Mouse (Mus musculus) midbrain, embryonic 14.5 days (tissue): Measurements from ENCODE around the gene Clec16a. TPM values are rescaled to one million over a fixed set of nuclear protein-coding genes. Genes with fewer than 3 reads are reported as not detected.
A peak's percentile ranks its signal among the peaks of the same experiment; 100 is the strongest.

Experiments used
- ATAC-seq: fragments of 200-750 bp; cut with Nextera tagmentation; 2 replicates; pipeline ENCODE4 v1.8.0; 2017; ENCODE audit warnings: moderate number of reproducible peaks, moderate library complexity; ENCODE audit not compliant: low FRiP score, low TSS enrichment
- DNase-seq: peaks from one replicate; pipeline ENCODE4 v3.0.0-alpha.2; 2015
- H3K27ac ChIP-seq: fragments of 300-500 bp; sonication (generic); replicated peaks from 2 replicates; pipeline ENCODE4 v1.5.1; 2014; ENCODE audit warnings: mild to moderate bottlenecking, low read depth, low read length, moderate library complexity
- H3K27me3 ChIP-seq: fragments of 300-500 bp; sonication (generic); 2 replicates; pipeline ENCODE4 v1.6.1; 2014; ENCODE audit warnings: low read length, control low read depth, mixed read lengths; ENCODE audit not compliant: control insufficient read depth, insufficient read depth
- H3K36me3 ChIP-seq: fragments of 300-500 bp; sonication (generic); 2 replicates; pipeline ENCODE4 v1.6.1; 2014; ENCODE audit warnings: low read length, control low read depth; ENCODE audit not compliant: control insufficient read depth, insufficient read depth
- H3K4me1 ChIP-seq: fragments of 300-500 bp; sonication (generic); 2 replicates; pipeline ENCODE4 v1.6.1; 2014; ENCODE audit warnings: mild to moderate bottlenecking, antibody characterized with exemption, low read length, control low read depth; ENCODE audit not compliant: control insufficient read depth, insufficient read depth
- H3K4me2 ChIP-seq: fragments of 300-500 bp; sonication (generic); 2 replicates; pipeline ENCODE4 v1.6.1; 2014; ENCODE audit warnings: mild to moderate bottlenecking, low read length, moderate library complexity
- H3K4me3 ChIP-seq: fragments of 300-500 bp; sonication (generic); replicated peaks from 2 replicates; pipeline ENCODE4 v1.5.1; 2014; ENCODE audit warnings: low read depth, low read length
- H3K9ac ChIP-seq: fragments of 300-500 bp; sonication (generic); replicated peaks from 2 replicates; pipeline ENCODE4 v1.6.1; 2014; ENCODE audit warnings: mild to moderate bottlenecking, low read length, moderate library complexity
- H3K9me3 ChIP-seq: fragments of 300-500 bp; sonication (generic); 2 replicates; pipeline ENCODE4 v1.6.1; 2016; ENCODE audit warnings: low read length, control low read depth, mixed read lengths; ENCODE audit not compliant: control insufficient read depth
- WGBS: fragments of 180-500 bp; shearing (Covaris S2); extraction: QIAGEN DNeasy Blood & Tissue Kit; methylation state at CpG from one replicate; pipeline ENCODE4 v1.1.7; 2014; 5-methylcytosine and 5-hydroxymethylcytosine counted together
- polyA plus RNA-seq: library from polyadenylated mRNA; unstranded; fragments of >200 nt; fragmentation: Nextera tagmentation; extraction: Ambion mirVana; gene quantifications from 2 replicates; pipeline ENCODE4 v1.2.1, GENCODE M21; 2014

Gene Clec16a
- polyA plus RNA-seq, 1 experiment from 2014 or later, result 78.4 TPM

DNA sequence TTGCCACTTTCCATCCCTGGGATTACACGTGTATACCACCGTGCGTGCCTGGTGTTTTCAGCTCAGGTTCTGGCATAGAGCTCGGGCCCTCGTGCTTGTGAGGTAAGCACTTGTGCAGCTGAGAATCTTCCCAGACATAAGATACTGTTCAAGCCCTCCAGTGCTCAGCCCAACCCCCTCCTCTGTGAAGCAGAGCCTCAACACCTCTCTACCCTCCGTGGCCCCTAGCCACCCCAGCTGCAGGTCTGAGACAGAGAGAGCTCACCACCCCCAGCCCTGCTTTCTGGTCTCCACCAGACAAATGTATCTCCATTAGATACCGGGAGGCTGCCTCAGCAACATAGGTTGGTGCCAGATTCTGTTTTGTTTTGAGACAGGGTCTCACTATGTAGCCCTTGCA is 204.1 kb downstream of the Clec16a start:
- no peak overlapping the region for H3K27ac ChIP-seq
- no peak overlapping the region for H3K4me3 ChIP-seq
- no peaks in the 10 kb centered on the region for H3K36me3 ChIP-seq
- 83% methylated on average over 7 of the region's 7 CpGs for WGBS
- no peaks in the 10 kb centered on the region for H3K4me1 ChIP-seq
- no peak overlapping the region for H3K4me2 ChIP-seq
- H3K27me3 ChIP-seq, result no peaks in the 10 kb centered on the region
- ATAC-seq (no peak), DNase-seq (no peak)
- no peak overlapping the region for H3K9ac ChIP-seq
- H3K9me3 ChIP-seq, result no peaks in the 10 kb centered on the region

DNA sequence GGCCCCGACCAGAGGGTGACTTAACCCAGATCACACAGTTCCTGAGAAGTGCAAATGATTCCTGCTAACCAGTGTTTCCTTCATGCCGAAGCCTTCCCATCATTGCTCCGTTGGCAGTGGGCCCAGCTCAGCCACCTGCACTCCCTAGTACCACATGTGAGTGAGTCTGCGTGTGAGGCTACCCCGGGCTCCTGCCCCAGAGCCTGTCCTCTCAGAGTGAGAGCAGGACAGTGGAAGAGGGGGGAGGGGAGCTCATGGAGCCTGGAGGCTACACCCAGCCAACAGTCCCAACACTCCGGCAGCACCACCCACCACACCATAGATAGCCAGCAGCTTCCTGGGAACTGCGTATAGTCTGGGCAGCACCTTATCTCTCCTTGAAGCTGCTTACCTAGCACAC is 204.7 kb downstream of the Clec16a start:
- no peaks in the 10 kb centered on the region for H3K9me3 ChIP-seq
- no peak overlapping the region for H3K4me3 ChIP-seq
- ATAC-seq, result 0 out of 2 replicates have a peak, but pooled peaks have one; percentile 34
- H3K36me3 ChIP-seq, result no peaks in the 10 kb centered on the region
- no peak overlapping the region for H3K9ac ChIP-seq
- H3K4me2 ChIP-seq, result no peak overlapping the region
- H3K4me1 ChIP-seq, result no peaks in the 10 kb centered on the region
- WGBS, result 72% methylated on average over 7 of the region's 7 CpGs
- no peaks in the 10 kb centered on the region for H3K27me3 ChIP-seq
- peak; percentile 30 for DNase-seq
- no peak overlapping the region for H3K27ac ChIP-seq

DNA sequence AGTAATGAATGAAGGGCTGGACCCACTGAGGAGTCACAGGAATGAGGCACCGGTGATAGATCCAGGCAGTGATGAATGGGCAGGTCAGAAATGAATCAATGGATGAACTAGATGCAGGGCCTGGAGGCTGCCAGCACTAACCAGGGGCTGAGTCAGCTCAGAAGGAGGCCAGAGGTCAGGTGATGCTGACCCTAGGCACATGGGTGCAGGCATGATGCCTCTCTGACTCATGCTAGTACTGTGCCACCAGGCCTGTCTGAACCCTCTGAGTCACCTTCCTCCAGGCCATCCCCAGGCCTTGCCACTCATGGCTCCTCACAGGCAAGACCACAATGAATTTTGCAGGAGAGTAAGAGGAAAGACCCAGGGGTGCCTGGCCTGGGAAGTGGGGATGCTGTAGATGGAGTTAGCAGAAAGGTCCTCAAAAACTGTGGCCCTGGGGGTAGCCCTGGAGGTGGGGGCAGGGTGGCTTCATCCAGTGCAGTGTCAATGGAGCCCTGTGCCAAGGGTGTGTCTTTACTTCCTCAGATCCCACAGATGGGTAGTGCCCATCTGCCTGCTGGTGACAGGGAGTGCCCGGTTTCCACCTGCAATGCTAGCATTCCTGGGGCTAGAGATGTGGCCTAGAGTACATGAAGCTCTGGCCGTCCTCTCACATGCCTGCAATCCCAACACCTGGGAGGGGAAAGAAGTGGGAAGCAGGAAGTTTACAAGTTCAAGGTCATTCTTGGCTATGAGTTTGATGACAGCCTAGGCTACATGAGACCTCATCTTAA is 209.6 kb downstream of the Clec16a start:
- Histone ChIP-seq H3K36me3 (no peaks in the 10 kb centered on the region), H3K4me3 (no peak overlapping the region), H3K27ac (no peak overlapping the region), H3K9me3 (no peaks in the 10 kb centered on the region), H3K27me3 (no peaks in the 10 kb centered on the region), H3K9ac (no peak overlapping the region), H3K4me1 (no peaks in the 10 kb centered on the region), H3K4me2 (no peak overlapping the region)
- DNase-seq (no peak), ATAC-seq (no peak)
- WGBS, result 86% methylated on average over 3 of the region's 3 CpGs

DNA sequence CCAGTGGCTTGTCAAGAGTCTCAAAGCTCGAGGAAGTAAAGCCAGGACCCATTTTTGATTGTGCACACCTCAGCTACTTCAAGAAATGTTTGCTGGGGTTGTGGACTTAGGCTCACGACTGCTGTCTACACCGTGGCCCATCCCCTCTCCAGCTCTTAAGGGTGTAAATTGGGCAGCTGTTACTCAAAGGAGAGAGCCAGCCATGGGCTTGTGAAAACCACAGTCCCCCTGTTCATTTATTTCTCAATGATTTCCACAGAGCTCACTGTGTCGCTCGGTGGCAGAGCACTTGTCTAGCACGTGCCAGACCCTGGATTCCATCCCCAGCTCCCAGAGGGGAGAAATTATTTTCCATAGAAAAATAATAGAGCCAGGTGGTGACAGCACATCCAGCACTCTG is 211.0 kb downstream of the Clec16a start:
- Histone ChIP-seq H3K27ac (no peak overlapping the region), H3K9ac (no peak overlapping the region), H3K36me3 (no peaks in the 10 kb centered on the region), H3K4me3 (no peak overlapping the region), H3K4me2 (no peak overlapping the region), H3K27me3 (no peaks in the 10 kb centered on the region), H3K4me1 (no peaks in the 10 kb centered on the region), H3K9me3 (no peaks in the 10 kb centered on the region)
- 83% methylated on average over 5 of the region's 6 CpGs for WGBS
- ATAC-seq (no peak), DNase-seq (no peak)

DNA sequence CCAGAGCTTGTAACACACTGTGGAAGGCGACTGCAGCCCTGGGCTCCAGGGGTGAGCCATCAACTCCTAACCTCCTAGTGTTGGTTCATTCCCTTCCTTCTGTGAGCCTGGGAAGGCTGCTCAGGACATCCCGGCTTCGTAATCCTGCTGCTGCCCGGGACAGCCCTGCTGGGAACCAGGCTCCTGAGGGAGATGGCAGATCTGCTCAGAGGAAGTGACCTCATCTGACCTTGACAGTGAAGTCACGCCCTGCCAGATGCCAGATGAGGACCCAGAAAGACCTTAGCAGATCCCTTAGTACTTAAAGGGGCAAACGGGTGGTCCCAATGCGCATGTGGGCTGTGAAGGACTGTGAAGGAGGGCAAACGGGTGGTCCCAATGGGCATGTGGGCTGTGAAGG is 216.0 kb downstream of the Clec16a start:
- Histone ChIP-seq H3K4me1 (no peaks in the 10 kb centered on the region), H3K4me2 (no peak overlapping the region), H3K27ac (no peak overlapping the region), H3K27me3 (no peaks in the 10 kb centered on the region), H3K4me3 (no peak overlapping the region), H3K36me3 (no peaks in the 10 kb centered on the region), H3K9me3 (no peaks in the 10 kb centered on the region), H3K9ac (no peak overlapping the region)
- DNase-seq (no peak), ATAC-seq (no peak)
- 73% methylated on average over 8 of the region's 8 CpGs for WGBS

DNA sequence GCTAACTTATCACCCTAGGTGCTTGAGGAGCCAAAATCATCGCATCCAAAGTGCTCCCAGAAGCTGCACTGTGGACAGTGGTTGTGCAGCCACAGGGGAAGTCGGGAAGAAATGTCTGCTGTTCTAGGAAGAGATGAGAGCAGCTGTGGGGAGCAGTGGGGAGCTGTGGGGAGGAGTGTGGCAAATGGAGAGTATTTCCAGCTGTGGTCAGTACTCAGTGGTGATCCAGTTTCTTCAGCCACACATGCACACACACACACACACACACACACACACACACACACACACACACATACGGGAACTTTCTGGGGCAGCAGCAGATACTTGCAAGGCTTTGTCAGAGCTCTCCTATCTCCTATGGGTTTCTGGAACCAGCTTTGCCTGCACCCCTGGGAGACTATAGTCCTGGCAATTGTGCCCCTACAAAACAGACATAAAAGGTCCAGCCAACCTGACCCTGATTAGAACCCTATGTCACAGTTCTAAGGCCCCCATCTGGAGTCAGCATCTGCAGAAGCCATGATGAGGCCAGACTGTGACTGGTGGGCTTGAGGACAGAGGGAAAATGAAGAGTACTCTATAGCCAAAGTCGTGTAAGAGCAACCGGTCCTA is 217.5 kb downstream of the Clec16a start:
- no peaks in the 10 kb centered on the region for H3K4me1 ChIP-seq
- 79% methylated on average over 5 of the region's 5 CpGs for WGBS
- DNase-seq (no peak), ATAC-seq (no peak)
- H3K9me3 ChIP-seq, result no peaks in the 10 kb centered on the region
- H3K27me3 ChIP-seq, result no peaks in the 10 kb centered on the region
- H3K4me3 ChIP-seq, result no peak overlapping the region
- H3K9ac ChIP-seq, result no peak overlapping the region
- no peaks in the 10 kb centered on the region for H3K36me3 ChIP-seq
- no peak overlapping the region for H3K4me2 ChIP-seq
- no peak overlapping the region for H3K27ac ChIP-seq

DNA sequence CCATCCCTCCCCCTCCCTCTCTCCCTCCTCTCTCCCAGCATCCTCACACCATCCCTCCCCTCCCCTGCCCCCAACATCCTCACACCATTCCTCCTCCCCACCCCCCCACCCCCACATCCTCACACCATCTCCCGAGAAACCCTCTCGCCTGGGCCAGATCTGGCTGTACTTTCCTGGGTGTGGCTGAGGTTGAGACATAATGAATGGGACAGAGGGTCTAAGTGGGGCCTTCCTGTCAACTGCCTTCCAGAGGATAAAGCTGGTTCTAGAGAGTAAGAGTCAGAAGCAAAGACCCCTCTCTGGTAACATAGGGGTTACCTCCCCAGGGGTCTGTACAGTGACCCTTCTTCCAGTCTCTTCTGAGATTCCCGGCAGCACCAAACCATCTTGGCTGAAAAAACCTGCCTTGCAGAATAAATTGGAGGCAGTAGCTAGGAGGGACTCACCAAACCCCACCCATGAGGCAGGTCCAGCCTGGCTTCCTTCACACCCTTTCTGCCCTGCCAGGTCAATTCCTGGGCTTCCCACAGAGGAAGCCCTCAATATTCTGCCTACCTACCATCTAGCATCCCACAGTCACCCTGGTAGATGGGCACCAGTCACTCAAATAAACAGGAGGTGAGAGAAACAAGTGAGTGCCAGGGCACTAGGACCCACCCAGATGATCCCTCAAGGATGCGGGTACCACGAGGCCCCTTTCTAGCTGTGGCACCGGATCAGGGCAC is 218.6 kb downstream of the Clec16a start:
- Histone ChIP-seq H3K4me2 (no peak overlapping the region), H3K4me3 (no peak overlapping the region), H3K27me3 (no peaks in the 10 kb centered on the region), H3K4me1 (no peaks in the 10 kb centered on the region), H3K9me3 (no peaks in the 10 kb centered on the region), H3K27ac (no peak overlapping the region), H3K9ac (no peak overlapping the region), H3K36me3 (no peaks in the 10 kb centered on the region)
- ATAC-seq (no peak), DNase-seq (no peak)
- WGBS, result 63% methylated on average over 6 of the region's 6 CpGs

DNA sequence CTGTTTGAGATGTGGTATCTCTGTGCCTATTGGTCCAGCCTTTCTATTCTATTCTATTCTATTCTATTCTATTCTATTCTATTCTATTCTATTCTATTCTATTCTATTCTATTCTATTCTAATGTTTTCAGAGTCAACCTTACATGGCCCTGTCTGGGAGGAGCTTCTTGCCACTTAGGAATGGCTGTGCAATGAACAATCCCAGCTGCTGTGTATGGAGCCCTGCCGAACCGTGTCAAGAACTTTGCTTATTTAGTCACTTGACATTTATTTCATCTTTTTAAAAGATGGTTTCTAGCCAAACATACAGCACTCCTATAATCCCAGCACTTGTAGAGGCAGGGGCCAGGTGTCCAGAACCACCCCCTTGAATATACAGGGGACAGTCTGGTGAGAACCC is 219.2 kb downstream of the Clec16a start:
- no peak for ATAC-seq

More for the DNA sequence above, 219.2 kb downstream of the Clec16a start:
- no peaks in the 10 kb centered on the region for H3K36me3 ChIP-seq
- H3K4me2 ChIP-seq, result no peak overlapping the region
- no peak overlapping the region for H3K4me3 ChIP-seq
- H3K9ac ChIP-seq, result no peak overlapping the region
- H3K27me3 ChIP-seq, result no peaks in the 10 kb centered on the region
- no peaks in the 10 kb centered on the region for H3K4me1 ChIP-seq
- H3K9me3 ChIP-seq, result no peaks in the 10 kb centered on the region
- WGBS, result 69% methylated on average over 2 of the region's 2 CpGs
- H3K27ac ChIP-seq, result no peak overlapping the region
- DNase-seq, result no peak
